Mouse (Mus musculus) neural tube, embryonic 10.5 days (tissue): ENCODE results near the gene Car11.

ENCODE experiments used
- DNase-seq: peaks from one replicate; pipeline ENCODE4 v3.0.0-alpha.2; 2017; ENCODE audit warnings: low spot score; ENCODE audit errors: extremely low spot score

The Car11 gene

DNA sequence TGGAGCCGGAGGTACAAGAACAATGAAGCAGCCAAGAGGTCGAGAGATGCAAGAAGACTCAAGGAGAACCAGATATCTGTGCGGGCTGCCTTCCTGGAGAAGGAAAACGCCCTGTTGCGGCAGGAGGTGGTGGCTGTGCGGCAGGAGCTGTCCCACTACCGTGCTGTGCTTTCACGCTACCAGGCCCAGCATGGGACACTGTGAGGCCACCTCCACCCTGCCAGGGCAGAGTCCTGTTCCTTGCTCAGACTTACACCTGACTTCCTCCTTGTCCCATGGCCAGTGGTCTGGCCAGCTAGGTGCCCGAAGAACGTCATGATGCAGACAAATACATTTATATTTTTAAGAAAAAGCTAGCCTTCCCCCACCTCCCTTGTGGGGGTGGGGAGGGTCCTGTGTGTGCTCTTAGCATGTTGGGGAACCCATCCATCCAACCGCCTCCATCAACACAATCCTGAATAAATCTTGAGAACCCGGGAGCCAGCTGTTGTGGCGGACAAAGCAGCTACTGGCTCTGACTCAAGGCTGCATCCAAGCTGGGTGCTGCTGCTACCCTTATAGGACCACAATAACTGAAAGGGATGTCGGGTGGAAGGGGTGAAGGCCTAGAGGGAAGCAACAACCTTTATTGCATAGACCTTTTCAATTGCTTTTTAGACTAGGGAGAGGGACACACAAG is 10.2 kb downstream of the Car11 start:
- DNase-seq = no peak

DNA sequence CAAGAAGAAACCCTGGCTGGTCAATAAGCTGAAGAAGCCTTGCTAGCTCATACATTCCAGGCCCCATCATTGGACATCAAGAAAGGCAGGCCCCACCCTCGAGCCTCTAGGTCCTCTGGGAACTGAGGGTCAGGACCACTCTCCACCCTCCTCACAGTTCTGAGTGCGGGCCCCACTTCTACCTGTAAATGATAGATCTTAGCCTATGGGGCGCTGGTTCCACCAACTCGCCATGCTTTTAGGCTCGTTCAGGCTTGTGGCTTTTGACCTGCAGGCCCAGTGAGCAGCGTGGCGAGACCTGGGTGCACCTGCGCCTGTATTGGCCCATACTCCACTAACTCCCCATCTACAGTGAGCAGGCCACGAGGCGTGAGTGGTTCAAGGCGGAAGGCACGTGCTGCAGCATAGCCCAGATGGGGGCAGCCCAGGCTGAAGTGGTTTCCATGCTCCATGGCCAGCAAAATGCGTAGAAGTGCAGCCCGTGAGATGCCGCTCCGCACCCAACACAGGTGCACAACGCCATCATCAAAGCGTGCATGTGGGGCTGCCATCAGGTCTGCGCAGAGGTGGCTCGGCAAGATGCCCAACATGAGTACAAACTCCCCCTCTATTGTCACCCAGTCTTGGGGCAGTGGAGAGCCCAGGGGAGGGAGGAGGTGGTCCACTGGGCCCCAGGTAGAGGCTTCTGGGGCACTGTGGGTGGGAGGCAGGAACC is 11.0 kb downstream of the Car11 start:
- DNase-seq = no peak

DNA sequence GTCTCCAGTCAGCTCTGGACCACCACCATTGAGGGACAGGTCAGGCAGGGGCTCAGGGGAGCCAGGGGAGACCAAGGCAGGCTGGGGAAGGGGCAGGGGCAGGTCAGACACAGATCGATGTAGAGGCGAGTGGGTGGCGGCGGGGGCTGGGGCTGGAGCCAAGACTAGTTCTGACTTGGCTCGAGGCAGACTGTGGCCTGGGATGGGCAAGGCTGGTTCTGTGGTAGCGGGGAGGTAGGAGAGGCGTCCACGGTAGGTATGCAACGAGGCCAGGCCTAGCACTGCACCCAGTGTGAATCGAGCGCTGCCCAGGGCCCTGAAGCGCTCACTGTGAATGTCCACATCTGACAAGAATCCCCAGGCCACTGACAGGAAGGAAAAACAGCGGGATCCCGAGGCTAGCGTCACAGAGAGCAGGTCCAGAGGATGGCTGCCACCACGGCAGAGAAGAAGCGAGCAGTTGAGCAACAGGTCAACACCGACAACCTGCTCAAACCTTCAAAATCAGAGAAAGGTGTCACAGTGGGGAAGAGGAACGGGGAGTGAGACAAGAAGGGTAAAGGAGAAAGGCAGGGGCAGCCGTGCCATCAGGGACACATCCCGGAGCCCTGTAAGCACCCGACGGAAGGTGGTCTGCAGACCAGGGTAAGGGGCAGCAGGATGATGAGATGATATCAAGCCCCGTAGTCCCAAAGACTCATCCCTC is 11.8 kb downstream of the Car11 start:
- no peak for DNase-seq

- DNase-seq = no peak
Observed at GRCm38 (mm10) chr7:45712022-45712757, 12.5 kb downstream of the Car11 start.

DNA sequence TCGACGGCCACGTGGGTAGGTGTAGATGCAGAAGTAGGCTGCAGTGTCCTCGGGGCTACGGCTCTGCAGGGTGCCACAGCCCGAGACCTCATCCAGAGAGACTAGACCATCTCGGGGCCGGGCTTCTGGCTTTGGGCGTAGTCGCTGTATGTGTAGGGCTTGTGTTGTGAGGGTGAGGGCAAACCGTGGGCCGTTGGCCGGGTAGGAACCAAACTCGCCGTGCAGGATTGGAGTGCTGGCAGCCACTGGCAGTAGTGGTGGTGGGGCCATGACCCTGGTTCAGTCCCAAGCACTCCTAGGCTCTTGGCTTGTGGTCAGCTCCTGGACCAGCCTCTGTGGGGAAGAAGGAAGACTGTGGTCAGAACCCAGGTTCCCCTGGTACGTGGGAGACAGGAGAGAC is 13.8 kb downstream of the Car11 start:
- no peak for DNase-seq

DNA sequence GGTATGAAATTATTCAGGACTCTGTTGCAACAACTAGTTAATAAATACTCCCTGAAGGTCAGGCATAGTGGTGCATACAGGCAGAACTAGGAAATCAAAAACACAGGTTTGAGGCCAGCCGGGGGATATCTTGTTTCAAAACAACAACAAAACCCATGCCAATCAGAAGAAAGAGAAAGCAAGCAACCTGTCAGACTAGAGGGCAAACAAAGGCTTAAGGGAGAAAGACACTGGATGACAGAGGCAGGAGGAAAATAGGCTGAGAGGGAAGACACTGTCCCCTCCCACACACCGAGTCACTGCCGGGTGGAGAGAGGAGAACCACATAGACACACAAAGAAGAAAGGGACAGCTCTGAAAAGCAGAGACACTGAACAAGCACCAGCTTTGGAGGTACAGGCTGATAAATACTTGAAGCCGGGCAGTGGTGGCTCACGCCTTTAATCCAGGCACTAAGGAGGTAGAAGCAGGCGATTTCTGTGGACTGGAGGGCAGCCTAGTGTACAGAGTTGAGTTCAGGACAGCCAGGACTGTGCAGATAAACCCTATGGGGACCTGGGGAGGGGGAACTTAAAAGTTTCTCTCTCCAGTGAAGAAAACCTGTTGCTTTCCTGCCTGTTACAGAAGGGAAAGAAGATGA is 14.4 kb downstream of the Car11 start:
- no peak for DNase-seq

DNA sequence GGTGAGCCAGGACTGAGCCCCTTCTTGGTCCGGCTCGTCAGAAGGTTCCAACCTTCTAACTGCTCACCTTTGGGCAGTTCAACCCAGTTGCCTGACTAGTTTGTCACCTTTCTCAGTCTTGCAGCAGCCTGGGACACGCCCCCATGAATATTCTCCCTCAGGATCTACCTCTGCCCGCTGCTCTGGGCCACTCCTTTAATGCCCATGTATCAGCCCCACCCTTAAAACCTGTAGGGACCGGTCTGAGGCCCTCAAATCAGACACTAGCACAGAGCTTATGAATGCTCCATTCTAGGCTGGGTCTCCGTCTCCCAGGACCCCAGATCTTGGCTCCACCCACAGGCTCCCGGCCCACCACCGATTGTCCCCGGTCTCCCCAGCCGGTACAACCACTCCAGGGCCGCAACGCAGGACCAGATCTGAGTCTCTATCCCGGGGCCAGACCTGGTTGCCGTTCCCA is 15.0 kb downstream of the Car11 start:
- no peak for DNase-seq

GRCm38 (mm10) chr7:45715090-45715708 is 15.6 kb downstream of the Car11 start, which contains the start of gene Rpl18:
Gene Rpl18, plus strand, starts transcription at chr7:45715457.
- peak; percentile 92 for DNase-seq

GRCm38 (mm10) chr7:45715741-45716459 is 16.3 kb downstream of the Car11 start:
- DNase-seq = no peak

GRCm38 (mm10) chr7:45716460-45716857 is 16.8 kb downstream of the Car11 start:
- DNase-seq = no peak

- no peak for DNase-seq
Observed at GRCm38 (mm10) chr7:45716952-45717917, 17.6 kb downstream of the Car11 start.

DNA sequence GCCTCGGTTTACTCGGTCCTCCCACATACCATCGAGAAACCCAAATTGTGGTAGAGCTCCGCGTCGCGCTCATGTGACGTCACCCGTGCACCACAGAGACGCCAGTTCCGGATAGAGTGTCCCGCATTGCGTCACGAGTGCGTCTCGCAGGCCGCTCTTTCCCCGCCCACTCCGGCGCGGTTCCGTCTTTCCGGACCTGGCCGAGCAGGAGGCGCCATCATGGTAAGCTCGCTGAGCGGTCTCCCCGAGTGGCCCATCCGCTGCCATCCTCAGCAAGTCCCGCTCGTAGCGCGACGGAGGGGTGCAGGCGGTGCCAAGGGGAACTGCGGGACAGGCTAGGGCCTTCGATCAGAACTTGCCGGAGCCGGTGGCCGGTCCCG is 18.3 kb downstream of the Car11 start, which contains the start of gene Sphk2:
TSS of gene Sphk2 (minus strand) at position 85 of the 380 bp plus-strand sequence.
- DNase-seq = peak; percentile 100

DNA sequence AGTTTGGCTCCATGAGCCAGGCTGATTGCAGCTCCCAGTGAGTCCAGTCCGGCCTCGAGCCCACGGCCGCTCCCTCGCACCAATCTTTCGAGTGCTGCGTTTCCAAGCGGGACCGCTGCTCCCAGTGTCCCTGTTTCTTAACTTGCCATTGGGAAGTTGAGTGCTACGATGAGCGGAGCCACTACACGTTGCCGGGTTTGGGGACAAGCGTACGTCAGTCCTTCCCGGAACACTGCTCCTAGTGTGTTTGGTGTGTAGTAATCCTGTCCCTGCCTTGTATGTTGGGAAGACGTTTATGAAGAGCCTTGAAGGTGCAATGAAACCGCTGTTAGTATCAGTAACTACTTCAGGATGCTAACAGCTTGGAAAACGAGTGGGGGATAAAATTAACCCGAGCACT is 18.7 kb downstream of the Car11 start:
- no peak for DNase-seq

DNA sequence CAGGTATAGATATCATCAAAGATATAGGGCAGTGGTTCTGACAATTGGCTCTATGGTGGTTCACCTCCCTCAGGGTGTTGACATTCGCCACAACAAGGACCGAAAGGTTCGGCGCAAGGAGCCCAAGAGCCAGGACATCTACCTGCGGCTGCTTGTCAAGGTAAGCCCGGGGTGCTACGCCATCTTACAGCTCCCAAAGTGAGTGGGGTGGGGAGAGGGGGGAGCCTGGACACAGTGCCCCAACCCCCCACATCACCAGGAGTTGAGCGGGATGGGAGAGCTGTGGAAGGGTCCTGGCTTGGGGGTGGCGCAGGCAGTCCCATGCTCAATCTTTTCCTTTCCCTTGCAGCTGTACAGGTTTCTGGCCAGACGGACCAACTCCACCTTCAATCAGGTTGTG is 19.5 kb downstream of the Car11 start:
- no peak for DNase-seq

GRCm38 (mm10) chr7:45719738-45720412 is 20.2 kb downstream of the Car11 start:
- DNase-seq = no peak

GRCm38 (mm10) chr7:45720413-45721233 is 21.0 kb downstream of the Car11 start, which contains the start of gene Fam83e:
Gene Fam83e, plus strand, starts transcription at chr7:45721212.
- no peak for DNase-seq

- no peak for DNase-seq
Observed at GRCm38 (mm10) chr7:45721234-45721571, 21.6 kb downstream of the Car11 start.
